Mouse (Mus musculus) ES-E14 (cell line): ENCODE data around the gene Ptprt. TPM values are rescaled to one million over a fixed set of nuclear protein-coding genes. Genes with fewer than 3 reads are reported as not detected.

Experiments
- DNase-seq: peaks from one replicate; pipeline ENCODE4 v3.0.0-alpha.2; 2013; ENCODE audit warnings: low read depth, low spot score
- H3K27ac ChIP-seq: 2 replicates; pipeline ENCODE4 v1.5.1; 2012; ENCODE audit warnings: low read depth, mild to moderate bottlenecking, low read length, moderate library complexity, mixed read lengths; ENCODE audit not compliant: poor library complexity, insufficient read depth, severe bottlenecking
- H3K36me3 ChIP-seq: 2 replicates; pipeline ENCODE4 v1.6.1; 2012; ENCODE audit warnings: mild to moderate bottlenecking, low read length, moderate library complexity, mixed read lengths; ENCODE audit not compliant: control insufficient read depth, poor library complexity, insufficient read depth, severe bottlenecking
- H3K4me1 ChIP-seq, 2 experiments: fragments of 150-350 bp in 1 of 2; sonication (generic) in 1 of 2; 2 replicates each; pipeline ENCODE4 v1.6.1; 2012; ENCODE audit warnings: low read length in 2 of 2, mild to moderate bottlenecking in 1 of 2, mixed read lengths in 1 of 2; ENCODE audit not compliant: control insufficient read depth in 2 of 2, insufficient read depth in 2 of 2, poor library complexity in 1 of 2
- H3K4me3 ChIP-seq, 2 experiments: fragments of 150-350 bp in 1 of 2; sonication (generic) in 1 of 2; 2 replicates each; pipeline ENCODE4 v1.5.1; 2012; ENCODE audit warnings: low read length in 2 of 2, low read depth in 1 of 2, mild to moderate bottlenecking in 1 of 2, mixed read lengths in 1 of 2; ENCODE audit not compliant: insufficient read depth in 1 of 2, poor library complexity in 1 of 2, severe bottlenecking in 1 of 2
- H3K9ac ChIP-seq: 2 replicates; pipeline ENCODE4 v1.6.1; 2012; ENCODE audit warnings: low read depth, mild to moderate bottlenecking, low read length, mixed read lengths; ENCODE audit not compliant: poor library complexity, insufficient read depth, severe bottlenecking
- H3K9me3 ChIP-seq: fragments of 150-350 bp; sonication (generic); 2 replicates; pipeline ENCODE4 v1.6.1; 2012; ENCODE audit warnings: low read depth, mild to moderate bottlenecking, low read length; ENCODE audit not compliant: control insufficient read depth, insufficient read depth
- CHD2 ChIP-seq: IDR thresholded peaks from 2 replicates; pipeline ENCODE4 v1.6.1; 2014; ENCODE audit warnings: mild to moderate bottlenecking, low read depth, low read length, inconsistent platforms
- HCFC1 ChIP-seq: IDR thresholded peaks from 2 replicates; pipeline ENCODE4 v1.6.1; 2012; ENCODE audit warnings: low read length, inconsistent platforms, borderline replicate concordance; ENCODE audit not compliant: insufficient read depth
- MAFK ChIP-seq: IDR thresholded peaks from 2 replicates; pipeline ENCODE4 v1.6.1; 2014; ENCODE audit warnings: mild to moderate bottlenecking, low read depth, low read length, inconsistent platforms; ENCODE audit not compliant: insufficient read depth
- ZC3H11A ChIP-seq: IDR thresholded peaks from 2 replicates; pipeline ENCODE4 v1.6.1; 2012; ENCODE audit warnings: low read depth, mild to moderate bottlenecking, inconsistent platforms, low read length, borderline replicate concordance
- ZNF384 ChIP-seq: IDR thresholded peaks from 2 replicates; pipeline ENCODE4 v1.6.1; 2012; ENCODE audit warnings: low read depth, low read length, inconsistent platforms
- in situ Hi-C, 2 experiments: fragments of 600-800 bp; cut with MboI; formaldehyde crosslinking; loops; one replicate each; pipeline ENCODE4 v1.15.1; 2025; ENCODE audit warnings: low sequenced_read_pairs in 2 of 2, inconsistent platforms in 1 of 2; ENCODE audit not compliant: unreplicated experiment in 2 of 2
- total RNA-seq: library from RNA; depleted of rRNA; stranded (reverse); fragments of 300-350 nt; gene quantifications from 2 replicates; pipeline ENCODE4 v1.2.3, GENCODE M21; 2012

The Ptprt gene
- total RNA-seq, 1 experiment = 0.40 TPM

DNA sequence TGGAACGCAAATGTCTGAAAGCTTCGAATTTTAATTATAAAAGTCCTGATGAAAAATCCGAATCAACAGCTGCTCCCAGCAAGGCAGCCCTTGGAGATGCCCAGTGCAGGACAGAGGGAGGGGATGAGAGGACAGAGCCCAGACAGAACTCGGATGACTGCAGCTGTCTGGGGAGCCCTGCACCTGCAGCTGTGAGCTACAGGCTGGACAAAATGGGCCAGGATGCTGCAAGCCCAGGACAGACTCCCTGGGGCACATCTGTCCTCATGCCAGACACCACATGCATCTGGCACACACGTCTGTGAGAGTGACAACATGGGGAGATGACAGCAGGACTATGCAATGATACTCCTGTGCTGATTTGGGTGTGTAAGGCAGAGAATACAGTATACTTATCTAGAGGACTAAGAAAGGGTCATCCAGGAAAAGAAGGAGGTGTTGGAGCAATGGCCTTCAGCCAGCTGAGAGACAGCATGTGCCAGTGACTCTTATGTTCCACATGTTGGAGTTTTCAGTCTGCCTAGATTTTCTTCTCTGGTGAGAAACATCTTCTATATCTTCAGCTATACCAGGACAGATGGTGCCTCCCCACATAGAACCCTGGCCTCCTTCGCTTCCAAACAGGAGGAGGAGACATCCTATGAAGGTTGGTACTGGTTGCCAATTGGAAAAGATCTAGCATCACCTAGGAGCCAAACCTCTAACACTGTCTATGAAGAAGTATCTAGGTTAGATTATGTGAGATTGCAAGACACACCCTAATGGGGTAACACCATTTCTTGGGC lies 259.4 kb downstream of the Ptprt start:
- TF ChIP-seq ZNF384 = no peak
- no peak for TF ChIP-seq HCFC1
- TF ChIP-seq ZC3H11A = no peak
- no peak for TF ChIP-seq CHD2
- TF ChIP-seq MAFK = no peak
- Histone ChIP-seq H3K27ac (no peak overlapping the region), H3K36me3 (no peaks in the 10 kb centered on the region), H3K4me3 (no peak overlapping the region), H3K9ac (no peak overlapping the region), H3K4me1 (no peaks in the 10 kb centered on the region), H3K9me3 (no peaks in the 10 kb centered on the region)
- no peak for DNase-seq
- in situ Hi-C loops = no loop called here

DNA sequence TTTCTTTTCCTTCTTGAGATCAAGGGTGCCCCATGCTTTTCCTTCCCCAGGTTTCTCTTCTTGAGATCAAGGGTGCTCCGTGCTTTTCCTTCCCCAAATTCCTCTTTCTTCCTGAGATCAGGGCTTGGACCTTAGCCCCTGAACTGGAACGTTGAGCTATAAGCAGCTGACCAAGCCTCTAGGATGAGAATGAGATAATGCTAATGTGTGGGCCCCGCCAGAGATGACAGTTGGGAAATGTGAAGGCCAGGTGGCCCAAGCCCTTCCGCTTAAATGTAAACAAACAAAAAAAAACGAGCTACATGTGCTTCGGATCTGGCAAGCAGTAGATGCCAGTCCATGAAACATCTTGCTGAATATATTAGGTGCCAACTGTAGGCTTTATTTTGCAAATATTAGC lies 266.3 kb downstream of the Ptprt start:
- Histone ChIP-seq H3K9me3 (no peaks in the 10 kb centered on the region), H3K27ac (no peak overlapping the region), H3K4me3 (no peak overlapping the region), H3K36me3 (no peaks in the 10 kb centered on the region), H3K9ac (no peak overlapping the region), H3K4me1 (no peaks in the 10 kb centered on the region)
- DNase-seq = no peak
- in situ Hi-C loops = no loop called here
- no peak for TF ChIP-seq MAFK
- no peak for TF ChIP-seq HCFC1
- no peak for TF ChIP-seq CHD2
- TF ChIP-seq ZNF384 = no peak
- TF ChIP-seq ZC3H11A = no peak

DNA sequence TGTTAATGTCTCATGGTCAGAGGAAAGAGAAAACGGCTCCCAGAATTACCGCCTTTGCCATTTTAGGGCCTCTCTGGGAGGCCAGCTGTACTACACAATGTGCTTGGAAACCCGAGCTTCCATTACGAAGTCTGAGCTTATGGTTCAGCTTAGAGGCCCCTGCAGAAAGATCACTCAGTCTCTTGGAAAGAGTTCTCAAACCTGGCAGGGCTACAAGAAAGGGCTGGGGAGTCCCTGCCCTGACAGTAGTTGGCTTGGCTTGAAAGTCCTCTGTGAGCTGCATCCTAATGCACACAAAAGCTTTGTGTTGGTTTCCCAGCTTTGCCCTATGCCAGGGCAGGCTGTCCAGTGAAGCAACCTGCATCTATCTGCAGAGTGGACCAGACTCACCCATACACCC lies 269.1 kb downstream of the Ptprt start:
- Histone ChIP-seq H3K9ac (0 out of 2 replicates have a peak overlapping the region, but pooled peaks have one; percentile 17), H3K9me3 (no peaks in the 10 kb centered on the region), H3K36me3 (no peaks in the 10 kb centered on the region), H3K27ac (no peak overlapping the region), H3K4me1 (no peaks in the 10 kb centered on the region), H3K4me3 (no peak overlapping the region)
- TF ChIP-seq ZNF384 (no peak), HCFC1 (no peak), ZC3H11A (no peak), MAFK (no peak), CHD2 (no peak)
- DNase-seq = no peak
- in situ Hi-C loops = no loop called here

DNA sequence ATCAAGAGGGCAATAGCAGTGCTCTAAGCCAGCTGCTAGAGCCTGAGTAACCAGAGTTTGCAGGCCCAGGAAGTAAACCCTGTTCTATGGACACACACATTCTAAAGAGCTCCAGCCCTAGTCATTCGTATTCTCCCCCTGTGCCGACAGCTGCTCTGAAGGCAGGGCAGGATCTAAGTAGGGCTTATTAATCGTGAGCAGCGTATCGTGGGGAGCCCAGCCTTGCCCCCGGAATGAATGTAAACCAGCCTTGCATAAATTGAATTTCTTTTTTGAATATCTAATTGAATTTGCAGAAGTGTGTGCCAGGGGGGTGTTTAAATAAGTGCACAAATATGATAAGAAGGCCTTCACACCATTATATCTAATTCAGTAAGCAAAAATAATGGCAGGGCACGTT lies 283.6 kb downstream of the Ptprt start:
- no peak for TF ChIP-seq MAFK

DNA sequence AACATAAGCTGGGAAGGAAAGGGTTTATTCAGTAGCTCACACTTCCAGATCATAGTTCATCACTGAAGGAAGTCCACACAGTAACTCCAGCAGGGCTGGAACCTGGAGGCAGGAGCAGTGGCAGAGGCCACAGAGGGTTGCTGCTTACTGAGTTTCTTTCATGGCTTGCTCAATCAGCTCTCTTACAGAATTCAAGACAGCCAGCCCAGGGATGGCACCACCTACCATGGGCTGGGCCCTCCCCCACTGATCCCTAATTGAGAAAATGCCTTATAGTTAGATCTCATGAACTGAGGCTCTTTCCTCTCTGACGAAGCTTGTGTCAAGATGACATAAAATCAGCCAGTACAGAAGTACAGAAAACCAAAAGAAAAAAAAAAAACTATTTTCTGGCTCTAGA lies 311.9 kb downstream of the Ptprt start:
- in situ Hi-C loops = no loop called here
- Histone ChIP-seq H3K9me3 (no peaks in the 10 kb centered on the region), H3K4me1 (no peaks in the 10 kb centered on the region)

More for the DNA sequence above, 283.6 kb downstream of the Ptprt start:
- DNase-seq = no peak
- Histone ChIP-seq H3K27ac (no peak overlapping the region), H3K4me1 (no peaks in the 10 kb centered on the region), H3K9me3 (no peaks in the 10 kb centered on the region), H3K4me3 (no peak overlapping the region), H3K36me3 (no peaks in the 10 kb centered on the region), H3K9ac (no peak overlapping the region)
- in situ Hi-C loops = no loop called here

More for the DNA sequence above, 311.9 kb downstream of the Ptprt start:
- TF ChIP-seq CHD2 = no peak
- Histone ChIP-seq H3K27ac (no peak overlapping the region), H3K36me3 (no peaks in the 10 kb centered on the region), H3K4me3 (no peak overlapping the region), H3K9ac (no peak overlapping the region)
- DNase-seq = no peak
